Mouse (Mus musculus): Measurements from ENCODE around the gene Slc35f2.

- TF ChIP-seq CTCF (conservative IDR thresholded peaks at IDR 0.05; ENCODE audit: insufficient read depth, insufficient read length, low read depth, low read length) (no peak), POLR2A (IDR thresholded peaks at IDR 0.05; ENCODE audit: low read depth, low read length) (no peak)
Measured at GRCm38 (mm10) chr9:53768486-53768885, 2.9 kb upstream of the Slc35f2 start.

All from kidney, adult 2 months (tissue).